Mouse (Mus musculus) kidney, adult 11 months (tissue): ENCODE data around the gene Zic1.

Experiments
- DNase-seq: peaks from one replicate; pipeline ENCODE4 v3.0.0; 2022

Zic1 gene

GRCm38 (mm10) chr9:91365664-91366063 lies at the start of gene Zic1:
TSS of gene Zic1 (minus strand) at chr9:91365810.
- DNase-seq: no peak

- no peak for DNase-seq
Observed at GRCm38 (mm10) chr9:91414007-91414661, 48.5 kb upstream of the Zic1 start.

- no peak for DNase-seq
Observed at GRCm38 (mm10) chr9:91409771-91410170, 44.2 kb upstream of the Zic1 start.

- no peak for DNase-seq
Observed at GRCm38 (mm10) chr9:91406258-91406763, 40.7 kb upstream of the Zic1 start.

GRCm38 (mm10) chr9:91405753-91406178 lies 40.2 kb upstream of the Zic1 start:
- no peak for DNase-seq

- DNase-seq: no peak
Observed at GRCm38 (mm10) chr9:91404905-91405752, 39.5 kb upstream of the Zic1 start.

- DNase-seq: no peak
Observed at GRCm38 (mm10) chr9:91404229-91404628, 38.6 kb upstream of the Zic1 start.

GRCm38 (mm10) chr9:91401471-91401870 lies 35.9 kb upstream of the Zic1 start:
- no peak for DNase-seq

- no peak for DNase-seq
Observed at GRCm38 (mm10) chr9:91400482-91401093, 35.0 kb upstream of the Zic1 start.

- DNase-seq: no peak
Observed at GRCm38 (mm10) chr9:91399976-91400375, 34.4 kb upstream of the Zic1 start.

GRCm38 (mm10) chr9:91395066-91395772 lies 29.6 kb upstream of the Zic1 start:
- DNase-seq: no peak

- DNase-seq: no peak
Observed at GRCm38 (mm10) chr9:91394211-91394646, 28.6 kb upstream of the Zic1 start.

GRCm38 (mm10) chr9:91393376-91394068 lies 27.9 kb upstream of the Zic1 start:
- no peak for DNase-seq

- no peak for DNase-seq
Observed at GRCm38 (mm10) chr9:91388173-91388572, 22.6 kb upstream of the Zic1 start.

GRCm38 (mm10) chr9:91387740-91388080 lies 22.1 kb upstream of the Zic1 start:
- DNase-seq: no peak

GRCm38 (mm10) chr9:91386891-91387739 lies 21.5 kb upstream of the Zic1 start:
- no peak for DNase-seq

GRCm38 (mm10) chr9:91386502-91386890 lies 20.9 kb upstream of the Zic1 start:
- DNase-seq: no peak

GRCm38 (mm10) chr9:91385561-91386430 lies 20.2 kb upstream of the Zic1 start:
- no peak for DNase-seq

GRCm38 (mm10) chr9:91384693-91385560 lies 19.3 kb upstream of the Zic1 start:
- no peak for DNase-seq
